Mouse (Mus musculus) left cerebral cortex, adult 2 months (tissue): Measurements from ENCODE around the gene Spty2d1. TPM values are rescaled to one million over a fixed set of nuclear protein-coding genes. Genes with fewer than 3 reads are reported as not detected.
"Not testable (repeated sequence)": the region's sequence is repeated elsewhere in the genome, so short reads cannot be mapped to it uniquely, and the experiment has no call there.

Source experiments
- DNase-seq, 2 experiments: peaks; one replicate each; pipeline ENCODE4 v3.0.0; 2021 to 2022; ENCODE audit warnings: low spot score in 2 of 2, mixed read lengths in 1 of 2; ENCODE audit errors: extremely low spot score in 1 of 2
- H3K27ac ChIP-seq: fragments of 200-600 bp; 2 replicates; pipeline ENCODE4 v1.8.1; 2022
- H3K4me3 ChIP-seq: fragments of 200-600 bp; 2 replicates; pipeline ENCODE4 v1.8.1; 2022
- CTCF ChIP-seq: fragments of 200-600 bp; IDR thresholded peaks from 2 replicates; pipeline ENCODE4 v1.8.1; 2022; ENCODE audit warnings: antibody characterized with exemption, mild to moderate bottlenecking, moderate library complexity
- intact Hi-C: fragments of 180-260 bp; cut with DNase I; formaldehyde crosslinking; loops from one replicate; pipeline ENCODE4 v1.15.1; 2025
- total RNA-seq, 2 experiments: library from RNA; stranded (reverse); gene quantifications; 2 replicates each; pipeline ENCODE4 v1.2.3; 2021

The Spty2d1 gene
- total RNA-seq, 2 experiments from 2014 or later: 16.2 to 18.4 TPM

GRCm38 (mm10) chr7:46999983-47000643, 8.1 kb downstream of the Spty2d1 start:
- intact Hi-C loops: no loop called here
- no peak for TF ChIP-seq CTCF
- Histone ChIP-seq H3K4me3 (no peak overlapping the region), H3K27ac (no peak overlapping the region)
- no peak for DNase-seq

- intact Hi-C loops: no loop called here
- Histone ChIP-seq H3K4me3 (no peak overlapping the region), H3K27ac (no peak overlapping the region)
- no peak for TF ChIP-seq CTCF
- DNase-seq: no peak
Measured at GRCm38 (mm10) chr7:46998942-46999341, 9.3 kb downstream of the Spty2d1 start.

- intact Hi-C loops: no loop called here
- no peak overlapping the region for H3K27ac ChIP-seq
Measured at GRCm38 (mm10) chr7:46997644-46998395, 10.4 kb downstream of the Spty2d1 start.

GRCm38 (mm10) chr7:46997008-46997407, 11.2 kb downstream of the Spty2d1 start:
- Histone ChIP-seq H3K4me3 (no peak overlapping the region), H3K27ac (no peak overlapping the region)
- intact Hi-C loops: no loop called here
- no peak for TF ChIP-seq CTCF
- DNase-seq: no peak

More at GRCm38 (mm10) chr7:46997644-46998395, 10.4 kb downstream of the Spty2d1 start:
- H3K4me3 ChIP-seq: no peak overlapping the region
- TF ChIP-seq CTCF: no peak
- DNase-seq: no peak

GRCm38 (mm10) chr7:46995558-46995957, 12.7 kb downstream of the Spty2d1 start:
- TF ChIP-seq CTCF: no peak
- Histone ChIP-seq H3K4me3 (no peak overlapping the region), H3K27ac (no peak overlapping the region)
- intact Hi-C loops: no loop called here
- no peak for DNase-seq

GRCm38 (mm10) chr7:46993079-46993478, 15.1 kb downstream of the Spty2d1 start:
- no peak for TF ChIP-seq CTCF
- Histone ChIP-seq H3K4me3 (no peak overlapping the region), H3K27ac (no peak overlapping the region)
- intact Hi-C loops: no loop called here
- no peak for DNase-seq

- H3K27ac ChIP-seq, intact Hi-C loops, H3K4me3 ChIP-seq, DNase-seq: not testable (repeated sequence)
Measured at GRCm38 (mm10) chr7:46989387-46989786, 18.8 kb downstream of the Spty2d1 start.

- no peak for DNase-seq
- intact Hi-C loops: loop anchor here (2.0 kb wide), 1 partner anchor 20 kb away; no protein-coding TSS in a partner anchor
Measured at GRCm38 (mm10) chr7:46987073-46987472, 21.1 kb downstream of the Spty2d1 start.

GRCm38 (mm10) chr7:46986646-46987045, 21.6 kb downstream of the Spty2d1 start:
- Histone ChIP-seq H3K27ac (no peak overlapping the region), H3K4me3 (no peak overlapping the region)
- intact Hi-C loops: loop anchor here (2.0 kb wide), 1 partner anchor 20 kb away; no protein-coding TSS in a partner anchor
- TF ChIP-seq CTCF: no peak
- DNase-seq: no peak

More at GRCm38 (mm10) chr7:46987073-46987472, 21.1 kb downstream of the Spty2d1 start:
- Histone ChIP-seq H3K27ac (no peak overlapping the region), H3K4me3 (no peak overlapping the region)
- TF ChIP-seq CTCF: no peak

GRCm38 (mm10) chr7:46985718-46986505, 22.3 kb downstream of the Spty2d1 start:
- H3K27ac ChIP-seq: no peak overlapping the region
- intact Hi-C loops: loop anchor here (2.0 kb wide), 1 partner anchor 21 kb away; no protein-coding TSS in a partner anchor
- no peak for TF ChIP-seq CTCF

GRCm38 (mm10) chr7:46983280-46983679, 24.9 kb downstream of the Spty2d1 start, which contains the start of gene Gm9999:
Gene Gm9999 (plus strand): TSS chr7:46983580.
- Histone ChIP-seq H3K4me3 (no peak within 1 kb of the TSS), H3K27ac (no peak within 1 kb of the TSS)
- TF ChIP-seq CTCF: no peak
- no peak for DNase-seq
- intact Hi-C loops: no loop called here

More at GRCm38 (mm10) chr7:46985718-46986505, 22.3 kb downstream of the Spty2d1 start:
- H3K4me3 ChIP-seq: no peak overlapping the region
- no peak for DNase-seq
